ENCODE assay signal across 7 mouse cellular contexts in genomic region chr1:36558031-36558993, GRCm38 (mm10). TPM values are rescaled to one million over a fixed set of nuclear protein-coding genes. Genes with fewer than 3 reads are reported as not detected.
DNase-seq lines count a peak whose midpoint lies in the region; ATAC-seq lines count a peak whose summit lies in the region.

Sema4c (minus strand) TSS chr1:36558349.

- H3K27ac ChIP-seq in midbrain, embryonic 12.5 days (replicated peaks) = peak within 1 kb of the TSS; percentile 99

- no peaks in the 10 kb centered on the region for H3K9me3 ChIP-seq in midbrain, embryonic 12.5 days

- peak within 1 kb of the TSS; percentile 94 for H3K4me3 ChIP-seq in midbrain, embryonic 12.5 days

- peaks cover 20% of the 10 kb centered on the region for H3K36me3 ChIP-seq in midbrain, embryonic 12.5 days

- peaks cover 41% of the 10 kb centered on the region for H3K4me1 ChIP-seq in midbrain, embryonic 12.5 days

- under 1% methylated on average over 57 of the region's 69 CpGs for WGBS in midbrain, embryonic 12.5 days

- peak; percentile 51 for ATAC-seq in inflammation-experienced regulatory T-cells, adult 6 months
- peak; percentile 74 for ATAC-seq in midbrain, embryonic 12.5 days (ENCODE audit: low FRiP score, low read depth)

- H3K4me2 ChIP-seq in midbrain, embryonic 12.5 days (replicated peaks) = peak within 1 kb of the TSS; percentile 99

- peak; percentile 41 for DNase-seq in adipocyte (ENCODE audit: low spot score)
- peak; percentile 65 to 69 for DNase-seq in cerebellum, postnatal 36 days
- DNase-seq in gastrocnemius, postnatal 14 days = peak; percentile 81
- peak; percentile 79 for DNase-seq in left cerebral cortex, postnatal 4 days
- peak; percentile 42 to 45 for DNase-seq in spleen, postnatal 36 days (ENCODE audit: low spot score in 2 of 2)

- H3K9ac ChIP-seq in midbrain, embryonic 12.5 days (replicated peaks) = peak within 1 kb of the TSS; percentile 98

- H3K27me3 ChIP-seq in midbrain, embryonic 12.5 days = peaks cover 8% of the 10 kb centered on the region

- intact Hi-C loops in gastrocnemius, postnatal 14 days (cut with DNase I; ENCODE audit: low total_unique reads) = no loop called here
- intact Hi-C loops in left cerebral cortex, postnatal 4 days (cut with DNase I) = loop anchor here (5.0 to 10.0 kb wide), 2 partner anchors 76 to 124 kb away; partner anchors contain the start of gene Fam178b

RNA-seq across cellular contexts. Expression of gene Sema4c, which starts in this region (rescaled TPM):
- total RNA-seq in gastrocnemius, postnatal 14 days (2021) = 10 to 100 TPM; 12.1 to 13.1 TPM
- polyA plus RNA-seq in inflammation-experienced regulatory T-cells, adult 6 months (2017; shearing (Covaris generic)) = under 1 TPM in 1 of 3 experiments, not detected in 2; 0.33 TPM
- 10 to 100 TPM; 60.5 to 65.4 TPM for total RNA-seq in left cerebral cortex, postnatal 4 days (2021)
- polyA plus RNA-seq in midbrain, embryonic 12.5 days (2016; fragmentation: Nextera tagmentation; extraction: Ambion mirVana) = 35.2 and 37.6 TPM in 2 replicates

Comparison
In these comparisons a context has a peak if more than half of its experiments do, and no peak if none do; other contexts are left out.
1. Peak in every context shown above with its lines: DNase-seq, ATAC-seq, H3K4me3 ChIP-seq and H3K27ac ChIP-seq.
2. RNA of gene Sema4c (total RNA-seq): 60.5 to 65.4 TPM in left cerebral cortex, postnatal 4 days; 12.1 to 13.1 TPM in gastrocnemius, postnatal 14 days; every median in the first group is over 4 times any median in the second.
3. RNA of gene Sema4c (polyA plus RNA-seq): 35.2 to 37.6 TPM in midbrain, embryonic 12.5 days; 0.33 TPM in inflammation-experienced regulatory T-cells, adult 6 months; every median in the first group is over 10 times any median in the second.
4. Peak in ATAC-seq in inflammation-experienced regulatory T-cells, adult 6 months; RNA of the gene not detected or under 1 TPM.